Mouse (Mus musculus): ENCODE data around the gene Klhl25.

- TF ChIP-seq MXI1 (IDR thresholded peaks at IDR 0.05; ENCODE audit: low read depth, low read length) = no peak
- no peak for TF ChIP-seq ZKSCAN1 (IDR thresholded peaks at IDR 0.05; ENCODE audit: borderline replicate concordance, low read depth, low read length)
- TF ChIP-seq TBP (conservative IDR thresholded peaks at IDR 0.05; ENCODE audit: low read depth, low read length) = no peak
- TF ChIP-seq RCOR1 (conservative IDR thresholded peaks at IDR 0.05; ENCODE audit: low read depth, low read length) = no peak
- TF ChIP-seq KAT2A (IDR thresholded peaks at IDR 0.05; ENCODE audit: insufficient replicate concordance, low read length) = no peak
- no peak for TF ChIP-seq CTCF (conservative IDR thresholded peaks at IDR 0.05 in 1 of 2, IDR thresholded peaks at IDR 0.05 in 1 of 2; ENCODE audit: low read depth in 2 of 2, low read length in 2 of 2)
- TF ChIP-seq ZNF384 (IDR thresholded peaks at IDR 0.05; ENCODE audit: low read depth, low read length) = no peak
- no peak for TF ChIP-seq SMC3 (IDR thresholded peaks at IDR 0.05; ENCODE audit: low read depth, low read length)
- TF ChIP-seq EP300 (IDR thresholded peaks at IDR 0.05; ENCODE audit: low read length) = no peak
- TF ChIP-seq NELFE (IDR thresholded peaks at IDR 0.05; ENCODE audit: low read depth, low read length) = no peak
- no peak for TF ChIP-seq JUND (conservative IDR thresholded peaks at IDR 0.05; ENCODE audit: low read depth, low read length)
- TF ChIP-seq ETS1 (conservative IDR thresholded peaks at IDR 0.05; ENCODE audit: low read depth, low read length) = no peak
These were observed 16.9 kb downstream of the Klhl25 start for GRCm38 (mm10) chr7:75865026-75865425.

Measured in CH12.LX (cell line).